Mouse (Mus musculus): ENCODE results near the gene Siglecf.
A peak's percentile ranks its signal among the peaks of the same experiment; 100 is the strongest.
"Not testable (repeated sequence)": the region's sequence is repeated elsewhere in the genome, so short reads cannot be mapped to it uniquely, and the experiment has no call there.

The Siglecf gene

DNA sequence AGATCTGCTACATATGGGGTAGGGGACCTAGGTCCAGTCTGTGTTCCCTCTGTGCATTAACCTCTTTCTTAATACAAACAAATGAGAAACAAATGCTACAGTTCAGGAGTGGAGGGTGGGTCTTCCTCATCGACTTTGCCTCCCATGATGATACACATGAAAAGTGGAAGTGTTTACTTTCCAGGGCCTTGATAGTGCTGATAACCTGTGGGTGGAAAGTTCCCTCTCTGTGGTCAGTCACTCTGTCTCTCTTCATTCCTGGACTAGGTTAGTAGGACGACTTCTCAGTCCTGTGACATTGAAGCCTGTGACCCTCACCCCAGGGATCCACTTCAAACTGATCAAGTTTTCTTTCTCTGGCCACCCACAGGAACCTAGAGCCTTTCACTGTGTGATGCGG, at the start of gene Siglecf:
TSS of gene Siglecf (plus strand) at position 188 of the 400 bp plus-strand sequence.
- DNase-seq (ENCODE audit: low spot score in 2 of 2), result no peak

DNA sequence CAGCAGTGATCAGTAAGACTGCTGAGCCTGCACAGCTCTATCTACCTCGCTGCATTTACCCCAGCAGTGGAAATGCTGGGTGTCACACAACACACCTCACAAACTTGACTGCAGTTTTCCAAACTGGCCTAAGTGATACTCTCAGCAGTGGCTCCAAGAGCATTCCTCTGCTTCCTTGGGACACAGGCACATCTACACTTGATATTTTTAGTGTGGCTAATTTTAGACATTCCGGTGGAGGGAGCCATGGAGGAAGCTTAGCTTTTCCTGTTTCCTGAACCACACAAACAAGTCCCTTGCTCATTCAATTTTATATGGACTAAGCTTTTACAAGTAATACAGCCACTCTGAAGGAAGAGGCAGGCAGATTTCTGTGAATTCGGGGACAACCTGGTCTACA, 45.9 kb upstream of the Siglecf start:
- no peak for DNase-seq (ENCODE audit: low spot score in 2 of 2)

DNA sequence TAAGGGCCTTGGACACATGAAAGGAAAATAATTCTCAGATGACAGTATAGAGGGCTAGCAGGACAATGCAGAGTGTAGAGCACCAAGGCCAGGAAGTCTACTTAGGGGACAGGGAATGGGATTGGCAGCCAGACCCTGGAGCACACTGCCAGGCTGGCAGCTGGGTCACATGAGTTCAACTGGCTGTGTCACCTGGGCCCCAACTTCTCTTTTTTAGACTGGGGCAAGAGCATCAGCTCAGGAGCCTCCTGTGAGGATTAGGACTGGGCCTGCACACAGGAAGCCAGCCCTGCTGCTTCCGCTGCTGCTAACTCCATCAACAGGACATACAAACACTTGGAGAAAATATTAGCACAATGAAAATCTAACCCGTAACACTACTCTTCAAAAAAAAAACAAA, 42.1 kb upstream of the Siglecf start:
- no peak for DNase-seq (ENCODE audit: low spot score in 2 of 2)

DNA sequence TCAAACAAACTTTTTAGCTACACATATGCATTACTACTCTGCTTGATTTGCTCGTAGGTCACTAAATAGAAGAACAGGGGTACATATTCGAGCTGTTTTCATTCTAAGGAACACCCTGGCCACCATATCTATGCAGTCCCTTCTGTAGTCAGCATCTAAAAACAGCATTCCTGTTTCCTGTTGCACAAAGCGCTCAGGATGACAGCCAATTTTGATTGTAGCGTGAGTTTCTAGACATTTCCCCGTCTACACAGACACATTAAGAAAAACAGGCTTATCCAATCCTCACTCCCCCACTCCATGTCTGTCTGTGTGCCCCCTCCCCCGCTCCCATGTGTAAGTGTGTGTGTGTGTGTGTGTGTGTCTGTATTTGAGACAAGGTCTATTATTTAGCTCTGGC, 39.5 kb upstream of the Siglecf start:
- DNase-seq (ENCODE audit: low spot score in 2 of 2), result no peak

DNA sequence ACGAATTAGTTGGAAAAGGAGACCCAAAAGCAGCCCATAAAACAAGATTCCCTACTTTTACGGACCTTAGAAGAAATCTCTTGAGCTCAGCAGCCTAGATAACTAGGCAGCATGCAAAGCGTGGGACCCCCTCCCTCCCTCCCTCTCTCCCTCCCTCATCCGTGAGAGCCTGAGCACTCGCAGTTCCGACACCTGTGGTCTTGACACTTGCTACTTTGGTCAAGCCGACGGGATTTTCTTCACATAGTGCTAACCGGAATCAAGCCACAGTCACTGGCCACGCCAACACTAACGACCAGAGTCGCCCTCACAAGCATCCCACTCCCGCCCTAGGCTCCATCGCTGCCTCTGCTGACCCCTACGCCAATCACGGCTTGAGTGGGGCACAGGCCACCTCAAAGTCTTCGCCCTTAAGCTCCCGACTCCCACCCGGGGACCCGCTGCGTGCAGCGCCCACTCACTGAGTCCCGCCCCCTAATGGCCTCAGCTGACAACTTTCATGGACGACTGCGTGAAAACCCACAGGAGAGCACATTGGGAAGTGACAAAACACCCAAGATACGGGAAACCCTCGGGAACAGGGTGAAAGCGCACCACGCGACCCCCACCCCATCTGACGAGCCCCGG, 38.6 kb upstream of the Siglecf start:
- peak; percentile 24 to 43 for DNase-seq (ENCODE audit: low spot score in 2 of 2)

DNA sequence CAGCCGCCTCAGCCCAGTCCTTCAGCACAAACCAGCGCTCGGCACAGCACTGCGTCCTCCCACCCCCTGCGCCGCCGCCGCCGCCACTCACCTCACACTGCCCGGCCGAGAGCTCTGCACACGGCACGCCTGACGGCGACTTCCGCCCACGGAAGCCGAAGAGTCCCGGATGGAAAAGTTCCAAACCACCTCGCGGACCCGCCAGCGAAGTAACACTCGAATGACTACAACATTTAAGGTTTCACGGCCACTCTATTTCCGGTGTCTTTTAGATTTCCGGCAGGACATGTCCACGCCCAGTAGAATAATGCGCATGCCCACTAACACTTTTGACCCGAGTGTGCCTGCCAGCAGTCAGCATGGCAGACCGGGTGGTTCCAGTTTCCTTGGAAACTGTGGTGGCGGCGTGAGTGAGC, 38.1 kb upstream of the Siglecf start, which contains the start of gene Zfp715:
TSS of gene Zfp715 (minus strand) at position 282 of the 416 bp plus-strand sequence.
- DNase-seq (ENCODE audit: low spot score in 2 of 2), result peak; percentile 70 to 74

DNA sequence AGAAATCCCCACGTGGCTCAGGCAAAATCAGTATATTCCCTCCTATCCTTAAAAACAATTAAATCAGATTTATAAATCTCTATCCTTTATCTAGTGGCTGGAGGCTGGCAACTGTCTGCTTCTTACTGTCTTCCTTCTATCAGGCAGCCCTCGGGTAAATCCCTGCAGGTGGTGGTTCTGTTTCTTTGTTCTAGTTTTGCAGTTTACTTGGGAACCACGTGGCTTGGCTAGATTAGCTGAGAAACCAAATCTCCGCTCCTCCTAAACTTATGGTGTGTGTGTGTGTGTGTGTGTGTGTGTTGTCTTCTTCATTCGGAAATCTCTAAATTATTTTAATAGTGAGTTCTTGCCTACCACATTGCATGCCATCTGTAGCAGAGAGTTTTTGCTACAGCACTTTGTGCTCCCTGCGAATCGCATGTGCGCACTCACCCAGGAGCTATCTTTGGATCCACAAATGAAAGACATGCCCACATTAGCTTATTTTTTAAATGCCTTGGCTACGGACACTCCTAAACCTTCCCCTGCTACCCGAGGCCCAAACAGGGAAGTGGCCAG, 24.8 kb upstream of the Siglecf start:
- DNase-seq (ENCODE audit: low spot score in 2 of 2), result no peak

DNA sequence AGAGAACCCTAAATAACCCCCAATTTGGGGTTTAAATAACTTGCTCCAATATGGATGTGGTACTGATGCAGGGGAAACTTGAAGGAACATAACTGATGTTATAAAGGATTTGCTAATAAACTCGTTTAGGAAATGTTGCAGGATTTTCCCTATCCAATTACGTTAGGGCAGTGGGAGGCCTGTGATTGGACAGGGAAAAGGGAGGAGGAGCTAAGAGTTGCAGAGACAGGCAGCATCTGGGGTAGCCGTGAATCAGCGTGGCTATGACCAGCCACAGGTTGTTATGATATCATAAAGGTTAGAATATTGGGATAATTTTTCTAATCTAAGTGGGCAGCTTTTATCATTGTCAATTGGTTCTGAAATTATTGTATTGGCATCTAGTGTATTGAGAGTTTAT, 23.0 kb upstream of the Siglecf start:
- DNase-seq (ENCODE audit: low spot score in 2 of 2), result no peak

DNA sequence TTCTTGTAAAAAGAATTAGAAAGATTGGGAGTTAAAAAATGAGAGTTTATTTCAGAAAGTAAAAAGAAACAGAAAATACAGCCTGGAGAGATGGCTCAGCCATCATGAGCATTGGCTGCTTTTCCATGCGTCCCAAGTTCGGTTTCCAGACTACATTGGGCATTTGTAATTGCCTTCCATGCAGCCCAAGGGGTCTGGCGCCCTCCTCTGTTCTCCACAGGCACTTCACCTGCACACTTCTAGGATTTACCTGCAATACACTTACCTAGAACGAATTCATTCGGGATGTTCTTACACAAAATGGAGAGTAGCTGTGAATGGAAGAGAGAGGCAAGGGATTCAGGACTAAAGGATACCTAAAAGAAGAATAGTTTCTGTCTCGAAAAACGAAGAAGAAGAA, 17.9 kb upstream of the Siglecf start:
- no peak for DNase-seq (ENCODE audit: low spot score in 2 of 2)

DNA sequence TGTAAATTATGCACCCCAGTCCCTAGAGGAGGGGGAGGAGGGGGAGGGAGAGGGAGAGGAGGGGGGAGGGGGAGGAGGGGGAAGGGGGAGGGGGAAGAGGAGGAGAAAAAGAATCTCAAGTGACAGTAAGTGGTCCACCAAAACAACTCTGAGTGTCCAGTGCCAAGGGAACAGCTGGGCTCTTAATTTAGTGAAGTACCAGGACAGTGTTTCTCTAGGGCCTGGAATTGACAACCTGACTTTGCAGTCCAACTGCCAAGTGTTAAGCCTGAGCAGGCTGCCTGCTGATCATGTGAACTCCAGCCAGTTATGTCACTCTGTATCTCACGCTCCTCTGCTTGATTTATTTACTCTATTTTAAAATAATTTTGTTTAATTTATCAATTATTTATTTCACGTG, 17.2 kb upstream of the Siglecf start:
- DNase-seq (ENCODE audit: low spot score in 2 of 2), result no peak

DNA sequence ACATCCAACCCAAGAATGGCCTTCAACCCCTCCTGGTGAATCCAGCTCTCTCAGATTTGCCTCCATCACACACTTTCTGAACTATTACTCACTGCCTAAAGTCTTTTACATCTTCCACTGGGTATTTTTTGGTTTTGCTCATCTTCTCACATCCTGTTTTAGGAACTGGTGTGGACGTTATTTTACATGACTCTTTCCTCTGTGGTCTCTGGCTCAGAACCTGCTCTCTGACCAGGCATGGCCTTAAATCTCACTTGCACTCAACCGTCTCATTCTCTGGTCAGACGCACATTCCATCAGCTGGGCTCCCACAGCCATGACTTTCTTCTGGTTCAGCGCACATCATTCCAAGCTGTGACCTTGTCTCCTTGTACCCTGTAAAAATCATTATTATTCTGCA, 10.4 kb upstream of the Siglecf start:
- DNase-seq (ENCODE audit: low spot score in 2 of 2), result no peak

DNA sequence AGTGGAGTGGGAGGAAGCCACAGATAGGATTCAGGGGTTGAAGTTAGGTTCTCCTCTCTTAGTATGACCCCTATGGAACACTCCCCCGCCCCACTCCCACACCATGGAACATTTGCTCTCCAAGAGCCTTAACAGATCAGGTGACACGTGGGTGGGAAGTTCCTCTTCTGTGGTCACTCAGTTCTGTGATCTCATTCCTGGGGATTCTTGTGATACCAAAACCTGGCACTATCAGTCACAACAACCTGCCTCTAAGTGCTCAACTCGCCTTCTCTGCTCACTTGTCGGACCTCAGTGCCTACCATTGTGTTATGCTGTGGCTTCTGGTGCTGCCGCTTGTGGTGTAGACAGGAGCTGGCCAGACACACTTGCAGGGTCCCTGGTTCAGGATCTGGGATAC, 8.0 kb upstream of the Siglecf start:
- no peak for DNase-seq (ENCODE audit: low spot score in 2 of 2)

DNA sequence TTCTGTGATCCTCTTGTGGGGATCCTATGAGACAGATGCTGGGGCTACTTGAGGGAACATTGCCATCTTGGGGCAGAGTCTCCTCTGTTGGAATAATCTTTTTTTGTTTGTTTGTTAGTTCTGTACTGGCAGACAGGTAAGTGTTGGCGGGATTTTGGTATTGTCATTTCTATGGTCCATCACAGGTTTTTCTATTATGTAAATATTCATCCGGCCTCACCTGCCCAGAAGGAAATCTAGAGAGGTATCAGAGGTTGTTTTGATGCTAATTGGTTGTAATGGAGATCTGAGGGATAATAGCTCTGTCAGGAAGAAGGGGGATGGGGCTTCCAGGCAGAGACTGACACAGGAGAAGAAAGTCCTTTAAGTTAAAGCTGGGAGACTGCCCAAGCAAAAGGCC, 7.1 kb upstream of the Siglecf start:
- no peak for DNase-seq (ENCODE audit: low spot score in 2 of 2)

DNA sequence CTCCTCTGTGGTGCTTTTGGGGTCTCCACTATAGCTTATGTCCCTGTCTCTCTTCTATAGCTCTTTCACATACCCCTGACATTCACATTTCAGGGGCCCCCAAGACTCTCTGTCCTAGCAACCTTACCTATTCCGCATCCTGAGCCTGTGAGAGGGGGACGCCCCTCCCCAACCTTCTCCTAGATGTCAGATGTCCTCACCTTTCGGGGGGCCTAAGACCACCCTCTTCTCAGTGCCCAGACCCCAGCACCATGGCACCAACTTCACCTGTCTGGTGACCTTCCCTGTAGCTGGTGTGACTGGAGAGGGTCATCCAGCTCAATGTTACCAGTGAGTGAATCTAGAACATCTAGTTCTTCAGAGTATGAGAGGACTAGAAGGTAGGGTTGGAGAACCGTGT, 6.7 kb upstream of the Siglecf start:
- no peak for DNase-seq (ENCODE audit: low spot score in 2 of 2)

DNA sequence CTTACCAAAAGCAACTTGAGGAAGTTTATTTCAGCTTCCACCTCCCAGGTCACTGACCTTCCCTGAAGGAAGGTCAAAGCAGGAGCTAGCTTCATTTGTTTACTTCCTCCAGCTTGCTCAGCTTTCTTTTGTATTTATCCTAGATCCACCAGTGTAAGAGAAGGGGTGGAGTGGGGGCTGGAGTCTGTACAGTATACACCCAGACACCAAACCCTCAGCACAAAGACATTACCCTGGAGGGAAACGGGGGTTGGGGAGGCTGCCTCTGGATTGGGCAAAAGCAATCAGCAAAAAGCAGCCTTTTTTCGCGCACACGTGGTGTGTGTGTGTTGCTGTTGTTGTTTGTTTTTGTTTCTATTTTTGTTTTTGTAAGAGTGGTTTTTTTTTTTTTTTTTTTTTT, 5.0 kb upstream of the Siglecf start:
- DNase-seq (ENCODE audit: low spot score in 2 of 2), result no peak

DNA sequence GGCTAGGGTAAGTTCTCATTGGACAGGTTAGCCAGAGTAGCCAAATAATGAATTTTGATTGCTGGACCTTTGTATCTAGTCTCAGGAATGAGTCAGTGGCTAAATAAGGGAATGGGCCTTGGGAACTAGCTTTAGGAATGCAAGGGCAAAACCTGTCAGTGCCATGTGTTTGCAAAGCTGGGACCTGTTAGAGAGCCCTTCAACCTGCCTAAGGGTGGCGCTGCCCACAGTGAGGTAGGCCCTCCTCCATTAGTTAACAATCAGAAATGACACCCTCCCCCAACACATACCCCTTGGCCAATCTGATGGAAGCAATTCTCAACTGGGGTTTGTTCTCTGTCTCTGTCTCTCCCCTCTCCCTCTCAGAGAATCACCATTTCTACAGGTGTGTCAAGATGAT, 4.6 kb upstream of the Siglecf start:
- DNase-seq (ENCODE audit: low spot score in 2 of 2), result no peak

DNA sequence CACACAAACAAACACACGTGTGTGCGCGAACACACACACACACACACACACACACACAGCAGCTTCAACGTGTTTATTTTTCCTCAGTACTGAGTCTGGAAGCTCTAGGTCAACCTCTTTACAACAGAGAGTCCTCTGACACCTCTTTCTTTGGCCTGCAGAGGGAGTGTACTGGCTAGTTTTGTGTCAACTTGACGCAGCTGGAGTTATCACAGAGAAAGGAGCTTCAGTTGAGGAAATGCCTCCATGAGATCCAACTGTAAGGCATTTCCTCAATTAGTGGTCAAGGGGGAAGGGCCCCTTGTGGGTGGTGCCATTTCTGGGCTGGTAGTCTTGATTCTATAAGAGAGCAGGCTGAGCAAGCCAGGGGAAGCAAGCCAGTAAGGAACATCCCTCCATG, 1.5 kb upstream of the Siglecf start:
- not testable (repeated sequence) for DNase-seq (ENCODE audit: low spot score in 2 of 2)

DNA sequence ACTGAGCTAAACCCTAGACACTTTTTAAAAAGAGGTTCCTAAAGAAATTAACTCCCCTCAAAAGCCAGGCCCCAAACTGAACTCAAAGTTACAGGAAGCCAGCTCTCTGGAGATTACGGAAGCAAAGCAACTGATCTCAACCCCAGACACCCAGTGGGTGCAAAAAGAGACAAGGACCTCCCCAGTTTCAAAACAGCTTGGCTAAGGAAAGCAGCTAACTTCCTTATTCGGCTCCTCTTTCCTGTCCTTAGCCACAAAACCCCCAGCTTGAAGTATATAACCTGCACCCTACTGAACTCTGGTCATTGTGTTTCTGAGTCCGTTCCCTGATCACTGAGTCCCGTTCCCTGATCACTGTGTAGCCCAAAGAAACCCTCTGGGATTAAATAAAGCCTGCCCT, 2.0 kb downstream of the Siglecf start:
- no peak for DNase-seq (ENCODE audit: low spot score in 2 of 2)

DNA sequence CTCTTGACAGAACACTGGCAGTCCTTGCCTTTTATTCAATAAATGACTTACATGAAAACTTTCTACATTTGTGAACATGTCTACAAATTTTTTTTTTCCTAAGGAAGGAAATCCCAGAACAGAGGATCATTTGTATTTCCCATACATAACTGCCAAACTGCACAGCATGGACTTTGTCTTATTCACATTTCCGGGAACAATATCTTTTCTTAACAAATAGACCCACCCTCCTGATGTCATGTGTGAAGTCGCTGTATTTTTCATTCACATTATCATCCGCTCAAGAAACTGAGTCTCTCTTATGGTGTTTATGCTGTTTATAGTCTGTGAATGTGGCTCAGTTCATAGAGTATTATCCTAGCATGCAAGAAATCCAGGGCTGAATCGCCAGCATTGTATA, 2.6 kb downstream of the Siglecf start:
- no peak for DNase-seq (ENCODE audit: low spot score in 2 of 2)

DNA sequence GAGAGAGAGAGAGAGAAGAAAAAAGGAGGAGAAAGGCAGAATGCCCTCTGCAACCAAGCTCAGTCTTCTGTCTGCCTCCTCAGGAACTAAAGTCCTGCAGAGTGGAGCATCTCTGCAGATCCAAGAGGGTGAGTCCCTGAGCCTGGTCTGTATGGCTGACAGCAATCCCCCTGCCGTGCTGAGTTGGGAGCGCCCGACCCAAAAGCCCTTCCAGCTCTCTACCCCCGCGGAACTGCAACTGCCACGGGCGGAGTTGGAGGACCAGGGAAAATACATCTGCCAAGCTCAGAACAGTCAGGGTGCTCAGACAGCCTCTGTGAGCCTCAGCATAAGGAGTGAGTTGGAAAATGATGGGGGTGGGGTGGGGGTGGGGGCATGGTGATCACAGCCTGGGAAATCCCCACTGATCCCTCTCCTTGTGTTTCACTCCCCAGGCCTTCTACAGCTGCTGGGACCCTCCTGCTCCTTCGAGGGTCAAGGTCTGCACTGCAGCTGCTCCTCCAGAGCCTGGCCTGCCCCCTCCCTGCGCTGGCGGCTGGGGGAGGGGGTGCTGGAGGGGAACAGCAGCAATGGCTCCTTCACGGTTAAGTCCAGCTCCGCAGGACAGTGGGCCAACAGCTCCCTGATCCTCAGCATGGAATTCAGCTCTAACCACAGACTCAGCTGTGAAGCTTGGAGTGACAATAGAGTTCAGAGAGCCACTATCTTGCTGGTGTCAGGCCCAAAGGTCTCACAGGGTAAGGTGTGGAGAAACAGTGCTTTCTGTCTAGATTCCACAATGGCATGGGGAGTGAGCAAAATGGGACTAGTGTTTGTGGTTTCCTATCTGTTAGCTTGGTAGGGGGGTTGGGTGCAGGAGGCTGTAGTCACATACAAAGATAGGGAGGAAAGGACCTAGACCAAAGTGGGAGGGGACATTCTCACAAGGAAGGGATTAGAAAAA, 4.0 kb downstream of the Siglecf start:
- no peak for DNase-seq (ENCODE audit: low spot score in 2 of 2)

DNA sequence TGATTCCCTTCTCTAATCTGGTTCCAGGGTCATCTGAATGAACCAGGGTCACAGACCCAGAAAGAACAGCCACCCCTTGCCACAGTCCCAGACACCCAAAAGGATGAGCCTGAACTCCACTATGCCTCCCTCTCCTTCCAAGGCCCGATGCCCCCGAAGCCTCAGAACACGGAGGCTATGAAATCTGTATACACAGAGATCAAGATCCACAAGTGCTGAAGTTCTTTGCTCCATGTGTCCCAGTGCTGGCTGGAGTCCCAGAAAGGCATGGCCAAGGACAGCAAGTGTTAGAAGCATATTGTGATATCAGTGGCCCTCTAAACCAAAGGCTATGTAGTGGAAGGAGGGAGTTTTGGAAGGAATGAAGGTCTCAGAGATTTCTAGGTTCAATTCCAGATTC, 7.4 kb downstream of the Siglecf start:
- no peak for DNase-seq (ENCODE audit: low spot score in 2 of 2)

DNA sequence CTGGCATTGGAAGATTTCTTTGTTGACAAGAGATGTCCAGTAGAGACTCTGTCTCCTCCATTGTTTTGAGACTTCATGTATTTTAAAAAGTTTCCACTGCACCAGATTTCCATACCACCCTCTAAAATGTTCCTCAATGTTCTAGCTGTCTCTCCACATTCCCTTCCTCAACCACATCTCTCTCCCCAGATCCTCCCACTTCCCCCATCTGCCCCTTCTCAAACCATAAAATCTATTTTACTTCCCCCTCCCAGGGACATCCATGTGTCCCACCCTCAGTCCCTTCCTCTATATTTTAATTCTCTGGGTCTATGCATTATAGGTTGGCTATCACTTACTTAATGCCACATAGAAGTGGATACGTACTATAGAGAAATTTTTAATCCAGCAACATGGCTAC, 10.3 kb downstream of the Siglecf start:
- DNase-seq (ENCODE audit: low spot score in 2 of 2), result no peak

DNA sequence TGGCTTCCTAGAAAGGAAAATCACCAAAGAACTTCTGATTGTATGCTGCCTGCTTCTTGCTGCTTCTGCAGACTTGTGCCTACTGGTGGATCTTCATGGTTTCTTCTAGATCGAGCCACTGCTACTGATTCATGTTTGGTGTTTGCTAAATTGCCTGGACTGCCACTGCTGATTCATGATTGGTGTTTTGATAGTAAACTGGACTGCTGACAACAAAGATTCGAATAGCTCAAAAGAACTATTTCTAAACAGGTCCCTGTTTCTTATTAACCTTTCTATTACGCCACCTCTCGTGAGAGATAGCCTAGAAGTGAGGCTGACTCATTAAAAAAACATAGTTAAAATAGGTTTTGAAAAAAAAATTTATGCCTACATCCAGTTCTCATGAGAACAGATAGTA, 10.9 kb downstream of the Siglecf start:
- no peak for DNase-seq (ENCODE audit: low spot score in 2 of 2)
